Mouse (Mus musculus): ENCODE measurements around the gene Ngfr. TPM values are rescaled to one million over a fixed set of nuclear protein-coding genes. Genes with fewer than 3 reads are reported as not detected.
A peak's percentile ranks its signal among the peaks of the same experiment; 100 is the strongest.

The Ngfr gene
- polyA plus RNA-seq, 1 experiment from 2014 or later = 8.5 TPM

GRCm38 (mm10) chr11:95569908-95570307, 17.6 kb downstream of the Ngfr start:
- no peak for ATAC-seq (ENCODE audit: insufficient number of reproducible peaks, insufficient read depth, low FRiP score, low read depth)
- WGBS = 78% methylated on average over 6 of the region's 6 CpGs

DNA sequence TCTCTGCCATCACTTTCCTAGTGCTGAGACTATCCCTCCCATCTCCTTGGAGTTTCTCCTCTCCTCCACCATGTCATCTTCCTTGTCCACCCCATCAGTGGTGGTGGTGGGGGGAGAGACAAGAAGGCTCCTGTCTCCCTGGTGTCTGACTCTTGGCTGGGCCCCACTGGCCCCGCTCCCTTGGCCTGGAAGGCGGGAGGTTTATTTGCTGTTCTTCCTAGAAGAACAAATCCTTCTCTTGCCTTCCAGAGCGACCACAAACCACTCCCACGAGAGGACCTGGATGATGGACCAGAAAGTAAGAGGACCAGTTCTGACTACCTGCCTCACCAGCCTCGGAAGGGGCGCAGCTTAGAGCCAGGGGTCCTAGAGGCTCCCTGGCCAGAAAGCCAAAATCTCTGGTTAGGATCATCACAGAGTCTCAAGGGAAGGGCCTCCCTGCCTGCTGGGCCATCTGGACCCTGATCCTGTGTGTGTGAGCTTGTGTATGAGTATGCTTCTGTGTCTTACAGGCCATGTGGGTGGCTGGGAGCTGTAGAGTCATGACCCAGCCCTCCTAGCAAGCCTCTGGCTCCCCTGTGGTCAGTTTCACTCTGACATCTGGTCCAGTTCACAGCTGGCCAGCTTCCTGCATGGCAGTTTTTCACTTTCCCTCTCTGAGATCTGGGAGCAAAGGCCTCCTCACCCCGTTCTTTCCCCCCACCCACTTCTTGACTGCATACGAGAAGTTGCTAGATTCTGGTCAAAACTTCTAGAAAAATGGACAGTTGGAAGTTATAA, 19.4 kb downstream of the Ngfr start:
- Histone ChIP-seq H3K4me3 (ENCODE audit: low read depth, low read length) (no peak overlapping the region), H3K27me3 (ENCODE audit: control insufficient read depth, insufficient read depth, low read length) (no peaks in the 10 kb centered on the region), H3K9me3 (ENCODE audit: control insufficient read depth, low read depth, low read length) (no peaks in the 10 kb centered on the region), H3K9ac (replicated peaks; ENCODE audit: low read depth, low read length) (no peak overlapping the region), H3K4me2 (replicated peaks; ENCODE audit: low read depth, low read length) (no peak overlapping the region), H3K27ac (ENCODE audit: low read length) (no peak overlapping the region), H3K36me3 (ENCODE audit: control insufficient read depth, insufficient read depth, low read length) (no peaks in the 10 kb centered on the region), H3K4me1 (ENCODE audit: control insufficient read depth, insufficient read depth, low read length) (peaks cover 38% of the 10 kb centered on the region)
- no peak for ATAC-seq (ENCODE audit: insufficient number of reproducible peaks, insufficient read depth, low FRiP score, low read depth)
- 49% methylated on average over 8 of the region's 8 CpGs for WGBS

More at GRCm38 (mm10) chr11:95569908-95570307, 17.6 kb downstream of the Ngfr start:
- Histone ChIP-seq H3K4me1 (ENCODE audit: control insufficient read depth, insufficient read depth, low read length) (peaks cover 38% of the 10 kb centered on the region), H3K9ac (replicated peaks; ENCODE audit: low read depth, low read length) (no peak overlapping the region), H3K4me2 (replicated peaks; ENCODE audit: low read depth, low read length) (no peak overlapping the region), H3K4me3 (ENCODE audit: low read depth, low read length) (no peak overlapping the region), H3K27me3 (ENCODE audit: control insufficient read depth, insufficient read depth, low read length) (no peaks in the 10 kb centered on the region), H3K9me3 (ENCODE audit: control insufficient read depth, low read depth, low read length) (no peaks in the 10 kb centered on the region), H3K27ac (ENCODE audit: low read length) (no peak overlapping the region), H3K36me3 (ENCODE audit: control insufficient read depth, insufficient read depth, low read length) (no peaks in the 10 kb centered on the region)

DNA sequence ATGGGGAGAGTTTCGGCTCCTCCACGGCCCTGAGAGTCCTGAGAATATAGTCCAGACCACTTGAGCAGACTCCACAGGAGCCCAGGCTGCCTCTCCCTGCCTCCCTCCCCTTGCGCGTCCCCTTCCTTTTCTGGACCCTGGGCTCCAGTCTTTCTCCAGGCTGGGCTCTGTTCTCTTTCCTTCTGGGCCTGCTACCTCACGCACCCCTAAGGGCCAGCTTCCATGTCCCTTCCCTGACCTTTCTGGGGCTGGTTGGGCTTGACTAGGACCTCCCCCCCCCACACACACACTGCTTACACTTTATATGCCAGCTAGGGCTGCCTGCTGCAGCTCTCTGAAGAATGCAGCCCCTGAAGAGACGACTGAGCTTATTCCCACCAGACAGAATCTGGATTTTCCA, 20.2 kb downstream of the Ngfr start:
- H3K9ac ChIP-seq (replicated peaks; ENCODE audit: low read depth, low read length) = no peak overlapping the region
- H3K4me2 ChIP-seq (replicated peaks; ENCODE audit: low read depth, low read length) = no peak overlapping the region
- H3K9me3 ChIP-seq (ENCODE audit: control insufficient read depth, low read depth, low read length) = no peaks in the 10 kb centered on the region
- H3K27me3 ChIP-seq (ENCODE audit: control insufficient read depth, insufficient read depth, low read length) = no peaks in the 10 kb centered on the region
- 54% methylated on average over 6 of the region's 6 CpGs for WGBS
- H3K36me3 ChIP-seq (ENCODE audit: control insufficient read depth, insufficient read depth, low read length) = no peaks in the 10 kb centered on the region
- H3K4me1 ChIP-seq (ENCODE audit: control insufficient read depth, insufficient read depth, low read length) = peaks cover 34% of the 10 kb centered on the region
- H3K27ac ChIP-seq (ENCODE audit: low read length) = peak overlapping the region; percentile 27; the same call in 1 of the 2 replicates
- no peak overlapping the region for H3K4me3 ChIP-seq (ENCODE audit: low read depth, low read length)
- no peak for ATAC-seq (ENCODE audit: insufficient number of reproducible peaks, insufficient read depth, low FRiP score, low read depth)

GRCm38 (mm10) chr11:95565327-95565726, 22.2 kb downstream of the Ngfr start:
- H3K9ac ChIP-seq (replicated peaks; ENCODE audit: low read depth, low read length) = no peak overlapping the region
- H3K27me3 ChIP-seq (ENCODE audit: control insufficient read depth, insufficient read depth, low read length) = no peaks in the 10 kb centered on the region
- no peak overlapping the region for H3K4me3 ChIP-seq (ENCODE audit: low read depth, low read length)
- no peaks in the 10 kb centered on the region for H3K9me3 ChIP-seq (ENCODE audit: control insufficient read depth, low read depth, low read length)
- no peak overlapping the region for H3K4me2 ChIP-seq (replicated peaks; ENCODE audit: low read depth, low read length)
- peaks cover 24% of the 10 kb centered on the region for H3K4me1 ChIP-seq (ENCODE audit: control insufficient read depth, insufficient read depth, low read length)
- no peak overlapping the region for H3K27ac ChIP-seq (ENCODE audit: low read length)
- no peaks in the 10 kb centered on the region for H3K36me3 ChIP-seq (ENCODE audit: control insufficient read depth, insufficient read depth, low read length)
- WGBS = 82% methylated on average over 10 of the region's 10 CpGs
- no peak for ATAC-seq (ENCODE audit: insufficient number of reproducible peaks, insufficient read depth, low FRiP score, low read depth)

DNA sequence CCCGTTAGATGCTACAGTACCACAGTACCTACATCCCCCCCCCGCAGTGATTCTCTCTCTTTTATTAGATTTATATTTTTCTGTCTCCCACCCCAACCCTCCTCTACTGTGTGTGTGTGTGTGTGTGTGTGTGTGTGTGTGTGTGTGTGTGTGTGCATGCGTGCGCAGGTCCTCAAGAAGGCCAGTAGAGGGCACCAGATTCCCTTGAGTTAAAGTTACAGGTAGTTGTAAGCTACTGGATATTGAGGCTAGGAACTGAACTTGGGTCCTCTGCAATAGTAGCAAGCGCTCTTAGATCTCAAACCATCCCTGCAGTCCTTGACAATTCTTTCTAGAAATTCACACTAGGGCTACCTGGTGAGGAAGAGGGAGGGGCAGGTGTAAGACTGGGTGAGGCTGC, 23.7 kb downstream of the Ngfr start:
- H3K27me3 ChIP-seq (ENCODE audit: control insufficient read depth, insufficient read depth, low read length) = no peaks in the 10 kb centered on the region
- H3K4me2 ChIP-seq (replicated peaks; ENCODE audit: low read depth, low read length) = no peak overlapping the region
- WGBS = 96% methylated on average over 5 of the region's 5 CpGs
- H3K9ac ChIP-seq (replicated peaks; ENCODE audit: low read depth, low read length) = no peak overlapping the region
- H3K4me3 ChIP-seq (ENCODE audit: low read depth, low read length) = no peak overlapping the region
- H3K36me3 ChIP-seq (ENCODE audit: control insufficient read depth, insufficient read depth, low read length) = no peaks in the 10 kb centered on the region
- no peaks in the 10 kb centered on the region for H3K9me3 ChIP-seq (ENCODE audit: control insufficient read depth, low read depth, low read length)
- no peak for ATAC-seq (ENCODE audit: insufficient number of reproducible peaks, insufficient read depth, low FRiP score, low read depth)
- peaks cover 18% of the 10 kb centered on the region for H3K4me1 ChIP-seq (ENCODE audit: control insufficient read depth, insufficient read depth, low read length)
- H3K27ac ChIP-seq (ENCODE audit: low read length) = no peak overlapping the region

GRCm38 (mm10) chr11:95560773-95561172, 26.8 kb downstream of the Ngfr start:
- H3K36me3 ChIP-seq (ENCODE audit: control insufficient read depth, insufficient read depth, low read length) = no peaks in the 10 kb centered on the region
- ATAC-seq (ENCODE audit: insufficient number of reproducible peaks, insufficient read depth, low FRiP score, low read depth) = no peak
- H3K4me3 ChIP-seq (ENCODE audit: low read depth, low read length) = no peak overlapping the region
- H3K9me3 ChIP-seq (ENCODE audit: control insufficient read depth, low read depth, low read length) = no peaks in the 10 kb centered on the region
- 57% methylated on average over 3 of the region's 3 CpGs for WGBS
- H3K27ac ChIP-seq (ENCODE audit: low read length) = no peak overlapping the region
- no peaks in the 10 kb centered on the region for H3K27me3 ChIP-seq (ENCODE audit: control insufficient read depth, insufficient read depth, low read length)
- H3K4me2 ChIP-seq (replicated peaks; ENCODE audit: low read depth, low read length) = no peak overlapping the region
- 0 out of 2 replicates have a peak, but pooled peaks cover 5% of the 10 kb centered on the region for H3K4me1 ChIP-seq (ENCODE audit: control insufficient read depth, insufficient read depth, low read length)
- no peak overlapping the region for H3K9ac ChIP-seq (replicated peaks; ENCODE audit: low read depth, low read length)

DNA sequence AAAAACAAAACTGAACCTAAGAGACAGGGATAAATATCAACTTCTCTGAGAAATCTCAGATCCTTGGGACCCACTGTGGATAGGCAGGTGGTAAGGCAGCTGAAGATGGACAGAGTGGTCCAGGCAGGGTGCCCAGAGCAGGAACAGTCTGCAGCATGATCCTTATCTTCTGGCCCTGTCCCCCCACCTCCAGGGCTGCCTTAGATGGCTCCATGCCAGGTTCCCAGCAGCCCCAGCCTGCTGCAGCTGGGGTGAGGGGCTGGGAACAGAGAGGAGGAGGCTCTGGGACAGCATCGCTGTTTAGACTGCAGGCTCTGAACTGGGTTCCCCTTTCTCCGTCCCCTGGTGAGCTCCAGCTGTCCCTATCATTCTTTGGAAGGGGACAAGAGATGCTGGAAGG, 27.8 kb downstream of the Ngfr start:
- H3K4me1 ChIP-seq (ENCODE audit: control insufficient read depth, insufficient read depth, low read length) = 0 out of 2 replicates have a peak, but pooled peaks cover 5% of the 10 kb centered on the region
- no peak overlapping the region for H3K4me3 ChIP-seq (ENCODE audit: low read depth, low read length)
- WGBS = 49% methylated on average over 2 of the region's 2 CpGs
- no peaks in the 10 kb centered on the region for H3K27me3 ChIP-seq (ENCODE audit: control insufficient read depth, insufficient read depth, low read length)
- H3K9me3 ChIP-seq (ENCODE audit: control insufficient read depth, low read depth, low read length) = no peaks in the 10 kb centered on the region
- peak; percentile 64; the same call in 1 of the 2 replicates for ATAC-seq (ENCODE audit: insufficient number of reproducible peaks, insufficient read depth, low FRiP score, low read depth)
- no peaks in the 10 kb centered on the region for H3K36me3 ChIP-seq (ENCODE audit: control insufficient read depth, insufficient read depth, low read length)
- H3K9ac ChIP-seq (replicated peaks; ENCODE audit: low read depth, low read length) = no peak overlapping the region
- H3K27ac ChIP-seq (ENCODE audit: low read length) = no peak overlapping the region
- H3K4me2 ChIP-seq (replicated peaks; ENCODE audit: low read depth, low read length) = no peak overlapping the region

DNA sequence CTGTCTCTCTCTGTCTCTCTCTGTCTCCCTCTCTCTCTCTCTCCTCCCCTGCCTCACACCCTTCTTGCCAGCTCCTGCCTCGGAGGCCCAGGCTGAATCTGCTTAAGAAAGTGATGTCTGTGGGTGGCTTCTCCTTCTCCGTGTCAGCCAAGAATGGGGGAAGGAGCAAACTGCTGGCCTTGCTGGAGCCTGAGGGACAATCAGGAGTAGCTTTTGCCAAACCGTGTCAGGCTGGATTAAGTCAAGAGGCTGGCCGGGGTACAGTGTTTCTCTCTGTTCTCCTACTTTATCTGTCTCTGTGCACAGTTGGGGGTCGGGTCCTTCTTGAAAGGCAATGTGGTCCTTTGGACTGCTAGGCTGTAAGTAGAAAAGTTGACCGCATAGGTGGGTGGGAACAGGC, 29.8 kb downstream of the Ngfr start:
- no peak for ATAC-seq (ENCODE audit: insufficient number of reproducible peaks, insufficient read depth, low FRiP score, low read depth)
- WGBS = 43% methylated on average over 6 of the region's 6 CpGs
- no peaks in the 10 kb centered on the region for H3K36me3 ChIP-seq (ENCODE audit: control insufficient read depth, insufficient read depth, low read length)
- 0 out of 2 replicates have a peak, but pooled peaks cover 5% of the 10 kb centered on the region for H3K4me1 ChIP-seq (ENCODE audit: control insufficient read depth, insufficient read depth, low read length)
- no peaks in the 10 kb centered on the region for H3K9me3 ChIP-seq (ENCODE audit: control insufficient read depth, low read depth, low read length)
- H3K27me3 ChIP-seq (ENCODE audit: control insufficient read depth, insufficient read depth, low read length) = no peaks in the 10 kb centered on the region
- no peak overlapping the region for H3K27ac ChIP-seq (ENCODE audit: low read length)
- H3K9ac ChIP-seq (replicated peaks; ENCODE audit: low read depth, low read length) = no peak overlapping the region
- no peak overlapping the region for H3K4me2 ChIP-seq (replicated peaks; ENCODE audit: low read depth, low read length)
- no peak overlapping the region for H3K4me3 ChIP-seq (ENCODE audit: low read depth, low read length)

- WGBS = 86% methylated on average over 6 of the region's 6 CpGs
- Histone ChIP-seq H3K27me3 (ENCODE audit: control insufficient read depth, insufficient read depth, low read length) (no peaks in the 10 kb centered on the region), H3K9ac (replicated peaks; ENCODE audit: low read depth, low read length) (no peak overlapping the region), H3K4me2 (replicated peaks; ENCODE audit: low read depth, low read length) (no peak overlapping the region), H3K9me3 (ENCODE audit: control insufficient read depth, low read depth, low read length) (no peaks in the 10 kb centered on the region), H3K27ac (ENCODE audit: low read length) (no peak overlapping the region), H3K4me3 (ENCODE audit: low read depth, low read length) (no peak overlapping the region), H3K36me3 (ENCODE audit: control insufficient read depth, insufficient read depth, low read length) (no peaks in the 10 kb centered on the region), H3K4me1 (ENCODE audit: control insufficient read depth, insufficient read depth, low read length) (0 out of 2 replicates have a peak, but pooled peaks cover 5% of the 10 kb centered on the region)
- ATAC-seq (ENCODE audit: insufficient number of reproducible peaks, insufficient read depth, low FRiP score, low read depth) = no peak
These were observed 30.5 kb downstream of the Ngfr start for GRCm38 (mm10) chr11:95557032-95557431.

Data from stomach, embryonic 14.5 days (tissue).